Mouse (Mus musculus): ENCODE data around the gene Gm44965. TPM values are rescaled to one million over a fixed set of nuclear protein-coding genes. Genes with fewer than 3 reads are reported as not detected.
"Not testable (repeated sequence)": the region's sequence is repeated elsewhere in the genome, so short reads cannot be mapped to it uniquely, and the experiment has no call there.

Gene Gm44965
- polyA plus RNA-seq, 1 experiment from 2014 or later, result not detected

- Histone ChIP-seq H3K9me3 (peaks cover 18% of the 10 kb centered on the region), H3K36me3 (peaks cover 51% of the 10 kb centered on the region), H3K27me3 (replicated peaks) (no peaks in the 10 kb centered on the region), H3K4me1 (peaks cover 15% of the 10 kb centered on the region), H3K27ac (replicated peaks) (peak within 1 kb of the TSS; percentile 86), H3K9ac (peak within 1 kb of the TSS; percentile 93), H3K4me2 (peak within 1 kb of the TSS; percentile 92), H3K4me3 (peak within 1 kb of the TSS; percentile 88)
- WGBS, result 5% methylated on average over 42 of the region's 42 CpGs
- ATAC-seq (ENCODE audit: extremely low read depth, insufficient number of reproducible peaks, low FRiP score, low TSS enrichment), result peak; percentile 100
These were observed 7.7 kb downstream of the Gm44965 start, which contains the start of gene Zfp775 for GRCm38 (mm10) chr6:48601271-48602079. Gene Zfp775, plus strand, starts transcription at chr6:48602063.

GRCm38 (mm10) chr6:48602080-48602741 lies 8.5 kb downstream of the Gm44965 start:
- H3K4me3 ChIP-seq, result peak overlapping the region; percentile 88
- 2% methylated on average over 28 of the region's 28 CpGs for WGBS
- peaks cover 15% of the 10 kb centered on the region for H3K4me1 ChIP-seq
- H3K36me3 ChIP-seq, result peaks cover 43% of the 10 kb centered on the region
- peak overlapping the region; percentile 92 for H3K4me2 ChIP-seq
- peaks cover 11% of the 10 kb centered on the region for H3K9me3 ChIP-seq
- no peaks in the 10 kb centered on the region for H3K27me3 ChIP-seq (replicated peaks)
- peak overlapping the region; percentile 93 for H3K9ac ChIP-seq
- peak overlapping the region; percentile 86 for H3K27ac ChIP-seq (replicated peaks)
- ATAC-seq (ENCODE audit: extremely low read depth, insufficient number of reproducible peaks, low FRiP score, low TSS enrichment), result peak; percentile 60

- Histone ChIP-seq H3K27me3 (replicated peaks) (no peaks in the 10 kb centered on the region), H3K9me3 (no peaks in the 10 kb centered on the region), H3K9ac (no peak overlapping the region), H3K27ac (replicated peaks) (no peak overlapping the region), H3K4me2 (no peak overlapping the region), H3K4me1 (peaks cover 9% of the 10 kb centered on the region), H3K4me3 (no peak overlapping the region), H3K36me3 (peaks cover 11% of the 10 kb centered on the region)
- no peak for ATAC-seq (ENCODE audit: extremely low read depth, insufficient number of reproducible peaks, low FRiP score, low TSS enrichment)
- 77% methylated on average over 2 of the region's 2 CpGs for WGBS
These were observed 14.4 kb downstream of the Gm44965 start for GRCm38 (mm10) chr6:48608124-48608523.

GRCm38 (mm10) chr6:48609512-48609911 lies 15.8 kb downstream of the Gm44965 start:
- 35% methylated on average over 7 of the region's 7 CpGs for WGBS
- H3K4me3 ChIP-seq, result no peak overlapping the region
- no peaks in the 10 kb centered on the region for H3K9me3 ChIP-seq
- H3K4me1 ChIP-seq, result peaks cover 10% of the 10 kb centered on the region
- H3K36me3 ChIP-seq, result peaks cover 23% of the 10 kb centered on the region
- H3K27ac ChIP-seq (replicated peaks), result no peak overlapping the region
- no peak for ATAC-seq (ENCODE audit: extremely low read depth, insufficient number of reproducible peaks, low FRiP score, low TSS enrichment)
- no peaks in the 10 kb centered on the region for H3K27me3 ChIP-seq (replicated peaks)
- peak overlapping the region; percentile 50 for H3K9ac ChIP-seq
- H3K4me2 ChIP-seq, result no peak overlapping the region

GRCm38 (mm10) chr6:48610657-48611056 lies 16.9 kb downstream of the Gm44965 start:
- Histone ChIP-seq H3K4me2 (no peak overlapping the region), H3K9ac (no peak overlapping the region), H3K36me3 (peaks cover 23% of the 10 kb centered on the region), H3K9me3 (no peaks in the 10 kb centered on the region), H3K27ac (replicated peaks) (no peak overlapping the region), H3K4me3 (no peak overlapping the region), H3K4me1 (peaks cover 10% of the 10 kb centered on the region), H3K27me3 (replicated peaks) (no peaks in the 10 kb centered on the region)
- ATAC-seq (ENCODE audit: extremely low read depth, insufficient number of reproducible peaks, low FRiP score, low TSS enrichment), result no peak
- 75% methylated on average over 3 of the region's 3 CpGs for WGBS

- Histone ChIP-seq H3K4me2 (no peak overlapping the region), H3K36me3 (peaks cover 37% of the 10 kb centered on the region)
These were observed 19.7 kb downstream of the Gm44965 start for GRCm38 (mm10) chr6:48613464-48613863.

GRCm38 (mm10) chr6:48614756-48615155 lies 21.0 kb downstream of the Gm44965 start:
- no peaks in the 10 kb centered on the region for H3K27me3 ChIP-seq (replicated peaks)
- peaks cover 3% of the 10 kb centered on the region; the same call in 1 of the 2 replicates for H3K4me1 ChIP-seq
- WGBS, result 84% methylated on average over 5 of the region's 5 CpGs
- ATAC-seq (ENCODE audit: extremely low read depth, insufficient number of reproducible peaks, low FRiP score, low TSS enrichment), result no peak
- H3K36me3 ChIP-seq, result peaks cover 45% of the 10 kb centered on the region
- no peak overlapping the region for H3K9ac ChIP-seq
- no peak overlapping the region for H3K4me2 ChIP-seq
- H3K4me3 ChIP-seq, result no peak overlapping the region
- H3K9me3 ChIP-seq, result no peaks in the 10 kb centered on the region
- H3K27ac ChIP-seq (replicated peaks), result no peak overlapping the region

More at GRCm38 (mm10) chr6:48613464-48613863, 19.7 kb downstream of the Gm44965 start:
- H3K27me3 ChIP-seq (replicated peaks), result no peaks in the 10 kb centered on the region
- H3K9me3 ChIP-seq, result no peaks in the 10 kb centered on the region
- no peak overlapping the region for H3K27ac ChIP-seq (replicated peaks)
- no peak overlapping the region for H3K4me3 ChIP-seq
- 0 out of 2 replicates have a peak overlapping the region, but pooled peaks have one; percentile 10 for H3K9ac ChIP-seq
- 71% methylated on average over 4 of the region's 4 CpGs for WGBS
- H3K4me1 ChIP-seq, result peaks cover 10% of the 10 kb centered on the region
- no peak for ATAC-seq (ENCODE audit: extremely low read depth, insufficient number of reproducible peaks, low FRiP score, low TSS enrichment)

GRCm38 (mm10) chr6:48620031-48620430 lies 26.3 kb downstream of the Gm44965 start:
- H3K27me3 ChIP-seq (replicated peaks), result peaks cover 3% of the 10 kb centered on the region; the same call in 1 of the 2 replicates
- no peak overlapping the region for H3K9ac ChIP-seq
- WGBS, result 88% methylated on average over 30 of the region's 30 CpGs

GRCm38 (mm10) chr6:48622186-48622843 lies 28.6 kb downstream of the Gm44965 start:
- H3K9ac ChIP-seq; H3K4me3 ChIP-seq; H3K4me1 ChIP-seq; H3K9me3 ChIP-seq; ATAC-seq (ENCODE audit: extremely low read depth, insufficient number of reproducible peaks, low FRiP score, low TSS enrichment); H3K27ac ChIP-seq (replicated peaks); H3K4me2 ChIP-seq: not testable (repeated sequence)
- peaks cover 20% of the 10 kb centered on the region for H3K27me3 ChIP-seq (replicated peaks)
- WGBS, result 79% methylated on average over 8 of the region's 8 CpGs
- H3K36me3 ChIP-seq, result peaks cover 33% of the 10 kb centered on the region

More at GRCm38 (mm10) chr6:48620031-48620430, 26.3 kb downstream of the Gm44965 start:
- Histone ChIP-seq H3K27ac (replicated peaks) (no peak overlapping the region), H3K4me3 (no peak overlapping the region), H3K36me3 (peaks cover 48% of the 10 kb centered on the region), H3K4me2 (no peak overlapping the region), H3K4me1 (no peaks in the 10 kb centered on the region), H3K9me3 (no peaks in the 10 kb centered on the region)
- ATAC-seq (ENCODE audit: extremely low read depth, insufficient number of reproducible peaks, low FRiP score, low TSS enrichment), result no peak

- H3K27ac ChIP-seq (replicated peaks), result no peak overlapping the region
- ATAC-seq (ENCODE audit: extremely low read depth, insufficient number of reproducible peaks, low FRiP score, low TSS enrichment), result no peak
- no peak overlapping the region for H3K4me3 ChIP-seq
- WGBS, result 44% methylated on average over 1 of the region's 1 CpGs
- H3K4me2 ChIP-seq, result no peak overlapping the region
- H3K27me3 ChIP-seq (replicated peaks), result peaks cover 31% of the 10 kb centered on the region
- H3K36me3 ChIP-seq, result peaks cover 30% of the 10 kb centered on the region
- H3K4me1 ChIP-seq, result peaks cover 15% of the 10 kb centered on the region
- H3K9ac ChIP-seq, result no peak overlapping the region
- H3K9me3 ChIP-seq, result no peaks in the 10 kb centered on the region
These were observed 29.7 kb downstream of the Gm44965 start for GRCm38 (mm10) chr6:48623460-48623859.

GRCm38 (mm10) chr6:48626464-48626863 lies 32.7 kb downstream of the Gm44965 start, which contains the start of gene AI854703:
Gene AI854703, plus strand, starts transcription at chr6:48626764.
- H3K27me3 ChIP-seq (replicated peaks), result peaks cover 52% of the 10 kb centered on the region
- peaks cover 28% of the 10 kb centered on the region for H3K4me1 ChIP-seq
- peak within 1 kb of the TSS; percentile 61 for H3K4me3 ChIP-seq
- no peaks in the 10 kb centered on the region for H3K9me3 ChIP-seq
- H3K36me3 ChIP-seq, result peaks cover 6% of the 10 kb centered on the region; the same call in 1 of the 2 replicates
- 35% methylated on average over 8 of the region's 8 CpGs for WGBS
- no peak for ATAC-seq (ENCODE audit: extremely low read depth, insufficient number of reproducible peaks, low FRiP score, low TSS enrichment)
- peak within 1 kb of the TSS; percentile 81 for H3K9ac ChIP-seq
- H3K27ac ChIP-seq (replicated peaks), result no peak within 1 kb of the TSS
- H3K4me2 ChIP-seq, result peak within 1 kb of the TSS; percentile 90
